Mouse (Mus musculus): Measurements from ENCODE around the gene Cd247.

The Cd247 gene

GRCm38 (mm10) chr1:165765651-165766294 lies 22.7 kb upstream of the Cd247 start:
- Histone ChIP-seq H3K36me3 (ENCODE audit: control insufficient read depth, insufficient read depth, low read length, poor library complexity, severe bottlenecking) (no peaks in the 10 kb centered on the region), H3K27me3 (ENCODE audit: control insufficient read depth, insufficient read depth, low read length, poor library complexity, severe bottlenecking) (no peaks in the 10 kb centered on the region)
- DNase-seq (ENCODE audit: low read depth, low spot score), result no peak

GRCm38 (mm10) chr1:165766295-165766890 lies 22.1 kb upstream of the Cd247 start:
- DNase-seq (ENCODE audit: low read depth, low spot score), result no peak
- H3K36me3 ChIP-seq (ENCODE audit: control insufficient read depth, insufficient read depth, low read length, poor library complexity, severe bottlenecking), result no peaks in the 10 kb centered on the region
- no peaks in the 10 kb centered on the region for H3K27me3 ChIP-seq (ENCODE audit: control insufficient read depth, insufficient read depth, low read length, poor library complexity, severe bottlenecking)

- Histone ChIP-seq H3K36me3 (ENCODE audit: control insufficient read depth, insufficient read depth, low read length, poor library complexity, severe bottlenecking) (no peaks in the 10 kb centered on the region), H3K27me3 (ENCODE audit: control insufficient read depth, insufficient read depth, low read length, poor library complexity, severe bottlenecking) (no peaks in the 10 kb centered on the region)
- DNase-seq (ENCODE audit: low read depth, low spot score), result no peak
These were observed 19.5 kb upstream of the Cd247 start for GRCm38 (mm10) chr1:165768894-165769512.

- Histone ChIP-seq H3K27me3 (ENCODE audit: control insufficient read depth, insufficient read depth, low read length, poor library complexity, severe bottlenecking) (no peaks in the 10 kb centered on the region), H3K36me3 (ENCODE audit: control insufficient read depth, insufficient read depth, low read length, poor library complexity, severe bottlenecking) (no peaks in the 10 kb centered on the region)
- DNase-seq (ENCODE audit: low read depth, low spot score), result no peak
These were observed 18.2 kb upstream of the Cd247 start for GRCm38 (mm10) chr1:165770181-165770759.

- peak; percentile 84 for DNase-seq (ENCODE audit: low read depth, low spot score)
- Histone ChIP-seq H3K36me3 (ENCODE audit: control insufficient read depth, insufficient read depth, low read length, poor library complexity, severe bottlenecking) (no peaks in the 10 kb centered on the region), H3K27me3 (ENCODE audit: control insufficient read depth, insufficient read depth, low read length, poor library complexity, severe bottlenecking) (no peaks in the 10 kb centered on the region)
These were observed 17.0 kb upstream of the Cd247 start for GRCm38 (mm10) chr1:165771491-165771897.

- DNase-seq (ENCODE audit: low read depth, low spot score), result no peak
- H3K36me3 ChIP-seq (ENCODE audit: control insufficient read depth, insufficient read depth, low read length, poor library complexity, severe bottlenecking), result no peaks in the 10 kb centered on the region
- no peaks in the 10 kb centered on the region for H3K27me3 ChIP-seq (ENCODE audit: control insufficient read depth, insufficient read depth, low read length, poor library complexity, severe bottlenecking)
These were observed 16.5 kb upstream of the Cd247 start for GRCm38 (mm10) chr1:165771998-165772397.

- DNase-seq (ENCODE audit: low read depth, low spot score), result peak; percentile 84
- no peaks in the 10 kb centered on the region for H3K36me3 ChIP-seq (ENCODE audit: control insufficient read depth, insufficient read depth, low read length, poor library complexity, severe bottlenecking)
These were observed 12.8 kb upstream of the Cd247 start for GRCm38 (mm10) chr1:165775518-165776294.

GRCm38 (mm10) chr1:165779954-165780585 lies 8.4 kb upstream of the Cd247 start:
- H3K27me3 ChIP-seq (ENCODE audit: control insufficient read depth, insufficient read depth, low read length, poor library complexity, severe bottlenecking), result no peaks in the 10 kb centered on the region
- no peaks in the 10 kb centered on the region for H3K36me3 ChIP-seq (ENCODE audit: control insufficient read depth, insufficient read depth, low read length, poor library complexity, severe bottlenecking)
- peak; percentile 54 for DNase-seq (ENCODE audit: low read depth, low spot score)

More at GRCm38 (mm10) chr1:165775518-165776294, 12.8 kb upstream of the Cd247 start:
- no peaks in the 10 kb centered on the region for H3K27me3 ChIP-seq (ENCODE audit: control insufficient read depth, insufficient read depth, low read length, poor library complexity, severe bottlenecking)

- H3K36me3 ChIP-seq (ENCODE audit: control insufficient read depth, insufficient read depth, low read length, poor library complexity, severe bottlenecking), result no peaks in the 10 kb centered on the region
- peak; percentile 62 for DNase-seq (ENCODE audit: low read depth, low spot score)
- no peaks in the 10 kb centered on the region for H3K27me3 ChIP-seq (ENCODE audit: control insufficient read depth, insufficient read depth, low read length, poor library complexity, severe bottlenecking)
These were observed 7.8 kb upstream of the Cd247 start for GRCm38 (mm10) chr1:165780586-165781111.

- H3K36me3 ChIP-seq (ENCODE audit: control insufficient read depth, insufficient read depth, low read length, poor library complexity, severe bottlenecking), result no peaks in the 10 kb centered on the region
- DNase-seq (ENCODE audit: low read depth, low spot score), result peak; percentile 48
- H3K27me3 ChIP-seq (ENCODE audit: control insufficient read depth, insufficient read depth, low read length, poor library complexity, severe bottlenecking), result no peaks in the 10 kb centered on the region
These were observed 7.1 kb upstream of the Cd247 start for GRCm38 (mm10) chr1:165781426-165781825.

- no peaks in the 10 kb centered on the region for H3K36me3 ChIP-seq (ENCODE audit: control insufficient read depth, insufficient read depth, low read length, poor library complexity, severe bottlenecking)
- DNase-seq (ENCODE audit: low read depth, low spot score), result no peak
- H3K27me3 ChIP-seq (ENCODE audit: control insufficient read depth, insufficient read depth, low read length, poor library complexity, severe bottlenecking), result no peaks in the 10 kb centered on the region
These were observed 6.6 kb upstream of the Cd247 start for GRCm38 (mm10) chr1:165781911-165782310.

- no peaks in the 10 kb centered on the region for H3K36me3 ChIP-seq (ENCODE audit: control insufficient read depth, insufficient read depth, low read length, poor library complexity, severe bottlenecking)
- no peaks in the 10 kb centered on the region for H3K27me3 ChIP-seq (ENCODE audit: control insufficient read depth, insufficient read depth, low read length, poor library complexity, severe bottlenecking)
- no peak for DNase-seq (ENCODE audit: low read depth, low spot score)
These were observed 2.2 kb upstream of the Cd247 start for GRCm38 (mm10) chr1:165786296-165786695.

GRCm38 (mm10) chr1:165789066-165789660 lies 682 bp downstream of the Cd247 start:
- no peaks in the 10 kb centered on the region for H3K27me3 ChIP-seq (ENCODE audit: control insufficient read depth, insufficient read depth, low read length, poor library complexity, severe bottlenecking)
- no peak for DNase-seq (ENCODE audit: low read depth, low spot score)
- H3K36me3 ChIP-seq (ENCODE audit: control insufficient read depth, insufficient read depth, low read length, poor library complexity, severe bottlenecking), result no peaks in the 10 kb centered on the region

GRCm38 (mm10) chr1:165789963-165790362 lies 1.5 kb downstream of the Cd247 start:
- H3K36me3 ChIP-seq (ENCODE audit: control insufficient read depth, insufficient read depth, low read length, poor library complexity, severe bottlenecking), result no peaks in the 10 kb centered on the region
- DNase-seq (ENCODE audit: low read depth, low spot score), result no peak
- H3K27me3 ChIP-seq (ENCODE audit: control insufficient read depth, insufficient read depth, low read length, poor library complexity, severe bottlenecking), result no peaks in the 10 kb centered on the region

Measured in splenic B cell, adult 2 months (primary cell).